Mouse (Mus musculus) large intestine, adult 2 months (tissue): Measurements from ENCODE around the gene Pitx3. TPM values are rescaled to one million over a fixed set of nuclear protein-coding genes. Genes with fewer than 3 reads are reported as not detected.
A peak's percentile ranks its signal among the peaks of the same experiment; 100 is the strongest.
"Not testable (repeated sequence)": the region's sequence is repeated elsewhere in the genome, so short reads cannot be mapped to it uniquely, and the experiment has no call there.

Source experiments
- DNase-seq: peaks from one replicate; pipeline ENCODE4 v3.0.0-alpha.2; 2012; ENCODE audit warnings: low read depth, low spot score
- WGBS: fragments of 180-500 bp; shearing (Covaris S2); methylation state at CpG from one replicate; pipeline ENCODE4 v1.1.7; 2018; 5-methylcytosine and 5-hydroxymethylcytosine counted together
- polyA plus RNA-seq: library from polyadenylated mRNA; depleted of rRNA; stranded (reverse); fragments of >200 nt; gene quantifications from 2 replicates; pipeline ENCODE4 v1.2.3, GENCODE M21; 2012

Pitx3 gene
- polyA plus RNA-seq, 1 experiment: not detected

DNA sequence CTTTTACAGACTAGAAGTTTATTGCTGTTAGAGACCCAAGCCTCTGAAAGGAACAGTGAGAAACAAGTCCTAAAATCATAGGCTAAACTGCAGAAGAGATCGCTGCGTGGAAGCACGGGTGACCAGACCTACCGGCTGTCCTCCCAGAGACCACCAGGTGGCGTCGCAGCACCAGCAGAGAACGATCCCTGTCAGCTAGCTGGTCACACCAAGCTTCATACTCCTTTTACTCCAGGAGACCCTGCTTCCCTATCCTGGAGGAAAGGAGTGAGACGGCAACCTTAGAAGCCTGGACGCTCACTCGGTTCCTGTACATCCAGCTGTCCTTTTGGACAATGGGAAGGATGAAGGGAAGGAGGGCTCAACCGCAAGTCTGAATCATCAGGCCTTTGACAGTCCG, 12.8 kb downstream of the Pitx3 start:
- peak; percentile 70 for DNase-seq
- WGBS: 2% methylated on average over 12 of the region's 12 CpGs

DNA sequence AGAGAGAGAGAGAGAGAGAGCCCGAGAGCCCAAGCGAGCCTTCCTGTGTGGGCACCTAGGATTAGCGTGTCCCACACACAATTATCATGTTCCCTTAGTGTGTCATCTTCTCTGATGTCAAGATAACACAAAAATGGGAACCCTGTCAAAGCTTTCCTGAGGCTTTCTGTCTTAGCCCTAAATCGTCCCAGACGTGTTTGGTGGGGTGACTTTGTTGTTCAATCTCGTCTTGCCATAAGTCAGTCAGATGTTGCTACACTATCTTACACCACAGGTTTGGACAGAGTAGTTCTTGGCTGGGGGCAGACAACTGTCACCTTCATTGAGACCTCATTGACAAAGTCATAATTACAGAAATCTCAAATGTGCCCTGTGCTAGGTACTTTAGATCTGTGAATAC, 15.5 kb downstream of the Pitx3 start:
- DNase-seq: no peak
- WGBS: 31% methylated on average over 6 of the region's 6 CpGs

GRCm38 (mm10) chr19:46131694-46132525, 16.2 kb downstream of the Pitx3 start, which contains the start of gene Elovl3:
Gene Elovl3, plus strand, starts transcription at chr19:46131897.
- DNase-seq: no peak
- 2% methylated on average over 31 of the region's 31 CpGs for WGBS

DNA sequence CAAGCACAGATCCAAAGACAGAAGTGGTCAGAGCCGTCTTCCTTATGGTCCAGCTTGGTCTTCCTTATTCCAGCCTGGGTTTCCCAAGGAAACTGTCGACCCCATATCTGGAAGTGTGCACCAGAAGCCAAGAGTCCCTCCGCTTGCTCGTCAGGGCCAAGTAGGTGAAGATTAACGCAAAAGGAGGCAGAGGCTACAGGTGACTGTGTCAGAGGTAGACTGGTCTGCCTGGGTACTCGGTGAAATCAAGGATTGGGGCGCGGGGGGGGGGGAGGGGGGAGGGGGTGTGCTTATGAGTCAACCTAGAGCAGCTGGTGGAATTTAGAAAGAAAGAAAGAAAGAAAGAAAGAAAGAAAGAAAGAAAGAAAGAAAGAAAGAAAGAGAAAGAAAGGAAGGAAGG, 16.8 kb downstream of the Pitx3 start:
- no peak for DNase-seq
- WGBS: 4% methylated on average over 6 of the region's 8 CpGs

DNA sequence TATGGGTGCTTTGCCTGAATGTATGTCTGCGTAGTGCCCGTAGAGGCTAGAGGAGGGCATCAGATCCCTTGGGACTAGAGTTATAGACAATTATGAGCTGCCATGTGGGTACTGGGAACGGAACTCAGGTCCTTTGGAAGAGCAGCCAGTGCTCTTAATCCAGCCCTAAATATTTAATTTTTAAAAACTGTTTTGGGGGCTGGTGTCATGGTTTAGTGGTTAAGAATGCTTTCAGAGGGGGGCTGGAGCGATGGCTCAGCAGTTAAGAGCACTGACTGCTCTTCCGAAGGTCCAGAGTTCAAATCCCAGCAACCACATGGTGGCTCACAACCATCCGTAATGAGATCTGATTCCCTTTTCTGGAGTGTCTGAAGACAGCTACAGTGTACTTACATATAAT, 18.4 kb downstream of the Pitx3 start:
- DNase-seq: not testable (repeated sequence)
- 74% methylated on average over 6 of the region's 6 CpGs for WGBS

DNA sequence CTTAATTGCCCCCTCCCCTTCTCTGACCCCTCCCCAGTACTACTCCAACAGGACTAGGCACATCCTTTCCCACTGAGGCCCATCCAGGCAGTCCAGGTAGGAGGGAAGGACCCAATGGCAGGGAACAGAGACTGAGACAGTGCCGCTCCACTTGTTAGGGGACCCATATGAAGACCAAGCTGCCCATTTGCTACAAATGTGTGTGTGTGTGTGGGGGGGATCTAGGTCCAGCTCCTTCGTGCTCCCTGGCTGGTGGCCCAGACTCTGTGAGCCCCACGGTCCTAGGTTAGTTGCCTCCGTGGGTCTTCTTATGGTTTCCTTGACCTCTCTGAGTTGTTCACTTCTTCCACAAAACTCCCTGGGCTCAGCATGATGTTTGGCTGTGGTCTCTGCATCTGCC, 21.8 kb downstream of the Pitx3 start:
- WGBS: 85% methylated on average over 4 of the region's 4 CpGs

GRCm38 (mm10) chr19:46124651-46125050, 23.5 kb downstream of the Pitx3 start:
- DNase-seq: no peak

More for the DNA sequence above, 21.8 kb downstream of the Pitx3 start:
- no peak for DNase-seq

DNA sequence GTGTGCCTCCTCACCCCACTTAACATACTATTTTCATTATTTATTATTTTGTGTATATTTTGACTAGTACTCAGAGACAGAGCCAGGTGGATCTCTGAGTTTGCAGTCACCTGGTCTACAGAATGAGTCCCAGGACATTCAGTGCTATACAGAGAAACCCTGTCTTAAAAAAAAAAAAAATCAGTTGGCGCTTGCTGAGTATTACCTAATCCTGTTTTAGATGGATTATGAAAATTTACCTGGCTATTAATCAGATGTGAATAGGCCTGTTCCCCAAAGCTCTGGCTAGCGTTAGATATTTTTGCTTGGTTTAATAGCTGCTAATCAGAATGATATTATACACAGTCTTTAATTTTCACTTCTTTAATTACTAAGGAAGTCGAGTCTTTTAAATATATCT, 24.2 kb downstream of the Pitx3 start:
- no peak for DNase-seq

DNA sequence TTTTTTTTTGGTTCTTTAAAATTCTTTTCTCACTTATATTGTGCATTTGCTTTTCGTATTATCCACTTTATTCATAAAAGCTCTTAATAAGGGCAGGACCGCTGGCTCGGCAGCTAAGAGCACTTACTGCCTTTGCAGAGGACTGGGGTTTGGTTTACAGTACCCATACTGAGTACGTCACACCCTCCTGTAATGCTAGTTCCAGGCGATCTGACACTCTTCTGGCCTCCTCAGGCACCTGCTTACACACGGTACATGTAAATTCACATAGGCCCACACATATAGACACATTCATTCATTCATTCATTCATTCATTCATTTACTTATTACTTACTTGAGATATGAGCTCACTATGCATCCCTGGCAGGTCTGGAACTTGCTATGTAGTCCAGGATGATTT, 27.3 kb downstream of the Pitx3 start:
- WGBS: 65% methylated on average over 6 of the region's 6 CpGs

More for the DNA sequence above, 24.2 kb downstream of the Pitx3 start:
- WGBS: 78% methylated on average over 3 of the region's 3 CpGs

GRCm38 (mm10) chr19:46119458-46119857, 28.7 kb downstream of the Pitx3 start:
- WGBS: 85% methylated on average over 3 of the region's 3 CpGs

More for the DNA sequence above, 27.3 kb downstream of the Pitx3 start:
- no peak for DNase-seq

GRCm38 (mm10) chr19:46114617-46115016, 33.5 kb downstream of the Pitx3 start:
- DNase-seq: no peak
- WGBS: 48% methylated on average over 4 of the region's 4 CpGs

More at GRCm38 (mm10) chr19:46119458-46119857, 28.7 kb downstream of the Pitx3 start:
- no peak for DNase-seq

GRCm38 (mm10) chr19:46110781-46111180, 37.3 kb downstream of the Pitx3 start:
- WGBS: 84% methylated on average over 5 of the region's 5 CpGs
- no peak for DNase-seq

GRCm38 (mm10) chr19:46110214-46110613, 37.9 kb downstream of the Pitx3 start:
- DNase-seq: no peak
- WGBS: 78% methylated on average over 2 of the region's 2 CpGs

DNA sequence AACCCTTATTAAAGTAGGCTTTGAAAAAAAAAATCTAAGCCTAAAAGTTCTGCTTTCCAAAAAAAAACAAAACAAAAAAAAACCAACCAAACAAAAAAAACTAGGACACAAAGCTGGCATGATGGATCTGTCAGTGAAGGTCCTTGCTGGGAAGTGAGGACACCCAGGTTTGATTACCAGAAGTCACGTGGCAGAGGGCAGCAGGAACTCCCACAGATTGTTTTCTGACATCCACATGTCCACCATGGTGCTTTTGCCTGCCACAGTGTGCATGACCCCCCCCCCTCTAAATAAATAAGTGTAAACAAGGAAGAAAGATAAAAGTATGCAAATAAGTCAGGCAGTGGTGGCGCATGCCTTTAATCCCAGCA, 44.0 kb downstream of the Pitx3 start:
- WGBS: 79% methylated on average over 2 of the region's 2 CpGs
- no peak for DNase-seq

- 76% methylated on average over 6 of the region's 6 CpGs for WGBS
- DNase-seq: no peak
Measured at GRCm38 (mm10) chr19:46103437-46104186, 44.5 kb downstream of the Pitx3 start.

DNA sequence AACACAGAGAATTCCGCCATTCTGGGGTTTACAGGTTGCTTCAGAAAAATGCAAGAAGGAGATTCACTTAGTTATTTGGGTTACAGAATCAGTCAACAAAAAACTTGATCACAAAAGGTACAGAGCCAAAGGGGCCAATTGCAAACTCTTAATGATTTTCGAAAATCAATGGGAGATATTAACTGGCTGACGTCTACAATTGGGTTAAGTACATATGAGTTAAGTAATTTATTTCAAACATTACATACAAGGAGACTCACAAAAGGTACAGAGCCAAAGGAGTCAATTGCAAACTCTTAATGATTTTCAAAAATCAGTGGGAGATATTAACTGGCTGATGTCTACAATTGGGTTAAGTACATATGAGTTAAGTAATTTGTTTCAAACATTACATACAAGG, 48.6 kb downstream of the Pitx3 start:
- DNase-seq: no peak
- 95% methylated on average over 3 of the region's 3 CpGs for WGBS

- 88% methylated on average over 5 of the region's 5 CpGs for WGBS
- no peak for DNase-seq
Measured at GRCm38 (mm10) chr19:46096396-46096795, 51.7 kb downstream of the Pitx3 start.

DNA sequence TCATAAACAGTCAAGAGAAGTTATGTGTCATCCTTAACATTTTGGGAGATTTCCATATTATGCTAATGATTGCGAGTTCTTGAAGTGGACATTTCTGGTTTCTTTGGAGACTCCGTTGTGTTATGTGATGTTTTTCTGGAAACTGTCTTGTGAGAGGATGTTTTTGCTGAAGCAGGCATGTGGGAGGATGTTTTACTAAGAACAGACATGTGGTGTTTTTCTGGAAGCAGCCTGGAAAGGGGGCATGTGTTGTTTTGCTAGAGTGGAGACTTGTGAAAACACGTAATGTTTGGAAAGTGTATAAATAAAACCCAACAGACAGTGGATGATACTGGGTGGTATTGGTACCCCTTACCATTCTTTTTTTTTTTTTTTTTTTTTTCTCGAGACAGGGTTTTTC, 52.8 kb downstream of the Pitx3 start:
- DNase-seq: no peak
- 71% methylated on average over 4 of the region's 4 CpGs for WGBS

GRCm38 (mm10) chr19:46094144-46094543, 54.0 kb downstream of the Pitx3 start:
- 96% methylated on average over 2 of the region's 2 CpGs for WGBS

DNA sequence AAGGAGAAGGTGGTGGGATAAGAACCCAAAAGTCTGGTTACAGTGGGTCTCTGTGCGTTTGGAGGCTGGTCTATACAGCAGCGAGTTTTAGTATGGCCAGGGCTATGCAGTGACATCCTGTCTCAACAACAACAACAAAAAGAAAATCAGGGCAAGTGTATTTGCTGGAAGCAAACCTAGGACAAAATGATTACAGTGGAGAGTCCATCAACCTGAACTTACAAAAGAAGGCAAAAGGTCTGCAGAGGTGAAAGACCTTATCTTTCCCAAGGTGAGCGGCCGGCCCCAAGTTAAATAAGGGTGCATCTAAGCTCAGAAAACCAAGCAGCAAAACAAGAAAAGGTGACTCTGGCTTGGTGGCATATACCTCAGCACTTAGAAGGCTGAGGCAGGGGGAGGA, 56.5 kb downstream of the Pitx3 start:
- 81% methylated on average over 4 of the region's 4 CpGs for WGBS
- no peak for DNase-seq

More at GRCm38 (mm10) chr19:46094144-46094543, 54.0 kb downstream of the Pitx3 start:
- no peak for DNase-seq

- 55% methylated on average over 7 of the region's 7 CpGs for WGBS
- no peak for DNase-seq
Measured at GRCm38 (mm10) chr19:46087871-46088270, 60.3 kb downstream of the Pitx3 start.
